Mouse (Mus musculus) Muller cell, postnatal 12 days (primary cell): ENCODE data around the gene Sema3a.
"Not testable (repeated sequence)": the region's sequence is repeated elsewhere in the genome, so short reads cannot be mapped to it uniquely, and the experiment has no call there.

Experiments used
- DNase-seq: peaks from one replicate; pipeline ENCODE4 v3.0.0-alpha.2; 2015; ENCODE audit errors: inconsistent ontology term

Sema3a gene

DNA sequence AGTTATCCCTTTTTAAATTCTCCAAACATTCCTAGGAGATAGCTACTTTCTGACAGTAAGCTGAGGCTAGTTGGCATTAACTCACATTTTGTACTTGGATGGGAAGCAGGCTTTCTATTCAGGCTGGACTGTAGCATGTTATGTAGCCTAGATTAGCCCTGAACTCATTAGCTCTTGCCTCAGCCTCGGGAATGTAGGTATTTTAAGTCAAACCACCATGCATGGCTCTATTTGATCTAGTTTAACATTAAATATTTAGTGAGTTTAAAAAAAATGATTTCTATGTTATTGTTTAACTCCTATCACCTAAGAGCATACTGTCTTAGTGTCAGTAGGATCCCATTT lies 423.0 kb downstream of the Sema3a start:
- peak; percentile 67 for DNase-seq

DNA sequence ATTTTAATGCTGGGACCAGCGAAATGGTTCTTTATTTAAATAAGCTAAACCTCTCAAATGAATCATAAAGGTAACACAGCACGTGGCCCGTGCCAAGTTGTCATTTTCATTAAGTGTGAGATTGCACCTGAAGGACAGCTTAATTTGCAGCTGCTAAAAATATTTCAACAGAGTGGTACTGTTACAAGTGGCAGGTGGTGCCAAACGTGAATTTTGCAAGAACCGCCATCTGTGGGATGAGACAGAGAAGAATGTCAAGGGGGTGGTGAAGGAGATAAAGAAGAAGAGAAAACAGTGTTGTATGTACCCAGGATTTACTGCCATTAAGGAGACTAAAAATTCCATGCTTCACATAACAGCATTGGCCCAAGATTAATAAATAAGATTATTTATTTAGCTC lies 423.9 kb downstream of the Sema3a start:
- DNase-seq, result no peak

DNA sequence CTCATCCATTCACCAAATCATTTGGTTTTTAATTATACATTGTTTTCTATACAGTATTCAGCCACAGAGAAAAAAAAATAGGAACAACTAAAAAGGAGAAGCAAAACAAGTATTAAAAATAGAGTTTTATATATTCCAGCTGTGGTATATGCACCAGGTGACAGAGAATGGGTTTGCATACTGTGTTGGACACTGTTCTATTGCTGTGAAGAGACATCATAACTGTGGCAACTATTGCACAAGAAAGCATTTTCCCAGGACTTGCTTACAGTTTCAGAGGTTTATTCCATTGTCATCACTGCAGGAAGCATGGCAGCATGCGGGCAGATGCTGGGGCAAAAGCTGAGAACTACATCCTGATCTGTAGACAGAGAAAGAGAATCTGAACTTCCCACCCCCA lies 425.7 kb downstream of the Sema3a start:
- DNase-seq, result no peak

DNA sequence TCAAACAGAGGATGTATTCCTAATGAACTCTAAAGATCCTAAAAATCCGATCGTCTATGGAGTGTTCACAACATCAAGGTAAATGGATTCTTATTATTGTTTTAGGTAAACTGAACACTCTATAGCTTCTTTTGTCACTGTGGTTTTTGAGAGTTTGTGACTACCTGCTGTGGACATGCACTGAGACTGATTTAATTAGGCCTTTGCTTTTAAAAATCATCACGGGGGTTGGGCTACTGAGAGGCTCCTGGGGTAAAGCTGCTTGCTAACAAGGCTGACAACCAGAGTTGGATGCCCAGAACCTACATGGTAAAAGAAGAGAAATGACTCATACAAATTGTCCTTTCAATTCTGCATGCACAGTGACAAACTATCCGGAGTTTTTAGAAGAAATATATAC lies 432.0 kb downstream of the Sema3a start:
- peak; percentile 7 for DNase-seq

DNA sequence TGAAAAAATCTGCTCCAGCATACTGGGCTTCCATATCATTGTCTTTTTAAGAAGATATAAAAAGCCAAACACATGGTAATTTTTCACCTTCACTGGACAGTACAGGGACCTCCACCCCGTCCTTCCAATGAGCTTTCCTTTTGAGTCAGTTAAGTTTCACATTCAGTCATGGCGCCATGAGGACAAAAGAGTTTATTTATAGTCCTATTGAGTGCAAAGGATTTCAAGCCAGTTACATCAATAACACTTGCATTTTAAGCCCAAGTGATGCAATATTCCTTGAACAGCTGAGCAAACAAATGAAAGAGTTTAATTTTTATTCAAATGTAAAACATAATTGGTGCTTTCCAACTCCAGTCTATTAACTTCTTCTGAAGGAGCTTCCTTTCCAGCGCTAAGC lies 448.7 kb downstream of the Sema3a start:
- DNase-seq, result no peak

DNA sequence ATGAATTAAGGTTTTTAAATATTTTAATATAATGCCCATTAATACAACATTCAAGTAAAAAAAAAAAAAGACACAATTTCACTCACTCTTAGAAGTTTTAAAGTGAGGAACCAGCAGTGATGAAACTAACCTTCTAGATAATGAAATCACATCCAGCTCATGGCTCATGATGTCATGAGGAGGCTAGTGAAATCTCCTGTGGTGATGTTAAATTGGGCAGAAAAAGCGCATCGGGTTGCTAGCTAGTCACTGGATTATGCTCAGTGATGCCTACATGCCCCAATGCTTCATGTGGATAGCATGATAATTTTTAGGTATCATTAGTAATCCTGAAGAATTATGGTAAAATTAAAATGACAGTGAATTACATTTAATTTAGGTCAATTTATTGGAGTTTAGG lies 453.9 kb downstream of the Sema3a start:
- no peak for DNase-seq

DNA sequence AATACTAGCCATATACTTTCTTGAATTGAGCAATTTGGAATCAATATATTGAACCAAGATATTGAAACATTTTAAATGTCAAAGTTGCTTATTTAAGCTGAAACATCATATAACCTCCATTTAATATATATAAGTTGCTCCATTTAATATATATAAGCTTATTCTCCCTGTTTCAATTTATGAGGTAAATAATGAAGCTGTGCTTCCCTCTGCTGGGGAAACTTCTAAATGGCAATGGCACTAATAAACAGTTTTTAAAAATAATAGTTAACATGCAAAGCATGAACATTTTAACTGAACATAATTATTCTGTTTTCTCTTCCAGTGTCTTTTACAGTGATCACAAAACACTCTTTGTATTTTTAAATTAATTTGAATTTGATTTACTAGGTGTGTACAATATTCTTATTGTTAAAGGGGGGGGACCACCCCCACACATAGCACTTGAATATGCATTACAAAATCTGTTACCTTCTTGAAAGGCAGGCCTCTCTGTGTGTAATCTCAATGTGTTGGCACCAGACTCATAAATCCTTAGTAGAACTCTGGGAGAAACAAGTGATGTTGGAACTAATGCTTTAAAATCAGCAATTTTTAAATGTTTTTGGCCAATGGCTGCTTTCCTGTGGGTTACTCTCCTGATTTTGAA lies 460.5 kb downstream of the Sema3a start:
- DNase-seq, result peak; percentile 8

DNA sequence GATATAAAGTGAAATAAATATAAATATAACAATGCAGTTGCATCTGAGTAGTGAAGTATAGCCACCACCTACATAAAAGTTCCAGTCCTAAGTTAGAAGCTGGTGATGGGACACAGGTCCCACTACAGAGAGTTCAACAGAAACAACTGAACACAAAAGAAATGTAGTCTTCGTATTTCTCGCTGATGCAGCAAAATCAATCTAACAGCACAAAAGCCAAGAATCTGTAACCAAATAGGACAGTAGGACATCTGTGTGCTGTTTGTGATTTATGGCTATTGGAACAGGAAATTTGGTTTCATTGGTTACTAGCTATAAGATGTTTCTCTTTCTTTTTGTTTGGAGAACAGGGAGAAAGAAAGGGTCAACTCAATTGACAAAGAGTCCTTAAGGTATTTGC lies 469.2 kb downstream of the Sema3a start:
- no peak for DNase-seq

DNA sequence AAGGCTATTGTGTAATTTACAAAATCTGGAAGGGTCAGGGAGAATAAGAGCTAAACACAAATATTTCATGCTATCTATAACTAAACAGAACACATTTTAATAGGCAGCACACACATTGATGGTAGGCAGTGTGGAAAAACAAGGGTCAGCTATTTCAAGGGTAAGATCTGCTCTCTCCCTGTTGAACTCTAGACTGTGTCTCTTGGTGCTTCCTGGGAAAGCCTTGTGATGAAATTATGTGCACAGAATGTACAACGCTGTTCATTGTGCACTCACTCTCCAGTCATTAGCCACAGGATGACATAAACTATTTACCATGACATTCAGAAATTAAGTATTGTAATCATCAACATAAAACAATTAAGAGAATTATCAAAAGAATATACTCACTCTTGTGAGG lies 486.4 kb downstream of the Sema3a start:
- DNase-seq, result no peak

DNA sequence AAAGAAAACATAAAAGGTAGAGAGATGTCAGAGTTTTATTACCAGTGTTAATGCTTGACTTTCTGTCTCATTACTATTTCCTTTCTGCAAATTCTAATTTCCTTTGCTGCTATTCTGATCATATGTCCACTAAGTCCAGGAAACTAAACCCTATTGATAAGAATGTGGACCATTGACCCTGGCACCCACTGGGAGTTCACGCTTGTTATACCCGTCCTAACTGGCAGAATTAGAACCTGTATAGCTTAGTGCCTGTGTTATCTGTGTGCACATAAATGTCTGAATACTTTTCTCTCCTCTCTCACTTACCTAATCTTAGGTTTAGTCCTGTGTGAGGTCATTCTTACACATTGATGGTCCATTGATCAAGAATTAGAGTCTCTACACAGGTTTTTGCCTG lies 486.9 kb downstream of the Sema3a start:
- no peak for DNase-seq

DNA sequence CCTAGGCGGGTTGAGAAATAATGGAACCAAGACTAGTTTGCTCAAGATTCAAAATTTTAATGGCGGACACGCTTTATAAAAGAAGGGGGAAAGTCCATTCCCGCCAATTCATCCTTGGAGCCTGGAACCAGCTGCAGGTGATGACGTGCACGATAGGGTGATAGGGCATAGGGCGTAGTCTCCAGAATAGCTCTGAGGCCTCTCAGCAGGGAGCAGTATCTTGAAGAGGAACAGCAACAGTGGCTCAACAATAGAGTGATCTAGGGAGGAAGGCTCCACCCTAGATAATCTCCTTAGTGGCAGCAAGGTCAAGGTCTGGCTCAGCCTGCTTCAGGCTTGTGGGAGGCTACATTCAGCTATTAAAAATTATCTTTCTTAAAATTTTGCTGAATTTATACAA lies 489.4 kb downstream of the Sema3a start:
- not testable (repeated sequence) for DNase-seq

DNA sequence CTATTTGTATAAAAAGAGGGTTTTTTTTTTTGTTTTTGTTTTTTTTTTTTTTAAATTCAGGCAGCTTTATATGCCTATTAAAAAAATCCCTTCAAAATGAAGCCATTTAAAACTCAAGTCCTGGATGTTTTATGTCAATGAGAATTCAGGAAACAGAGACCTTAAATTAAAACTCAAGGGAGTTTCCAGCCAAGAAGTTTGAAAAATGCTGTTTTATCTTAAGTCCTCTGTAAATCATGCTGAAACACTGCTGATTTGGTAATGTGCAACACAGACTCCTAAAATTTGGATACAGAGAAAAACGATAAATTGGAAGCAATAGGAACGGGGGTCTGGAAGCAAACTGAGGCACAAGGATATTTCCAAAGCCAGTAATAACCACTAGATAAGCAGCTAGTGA lies 490.7 kb downstream of the Sema3a start:
- no peak for DNase-seq

DNA sequence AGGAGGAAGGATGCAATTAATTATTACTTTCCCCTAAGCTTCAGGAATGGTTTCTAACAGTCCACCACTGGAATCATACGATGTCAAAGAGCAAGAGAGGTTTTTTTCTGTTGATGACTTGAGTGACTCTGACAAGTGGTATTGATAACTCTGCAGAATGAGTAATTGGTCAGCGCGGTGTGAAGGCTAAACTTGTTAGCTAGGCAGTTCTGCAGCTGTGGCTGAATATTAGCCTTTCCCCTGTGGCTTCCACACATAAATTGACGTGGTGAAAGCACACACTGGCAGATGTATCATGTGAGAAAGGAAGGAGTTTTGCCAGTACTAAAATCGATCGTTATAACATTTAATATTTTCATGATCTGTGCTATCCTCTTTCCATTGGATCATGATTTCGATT lies 497.4 kb downstream of the Sema3a start:
- peak; percentile 2 for DNase-seq

DNA sequence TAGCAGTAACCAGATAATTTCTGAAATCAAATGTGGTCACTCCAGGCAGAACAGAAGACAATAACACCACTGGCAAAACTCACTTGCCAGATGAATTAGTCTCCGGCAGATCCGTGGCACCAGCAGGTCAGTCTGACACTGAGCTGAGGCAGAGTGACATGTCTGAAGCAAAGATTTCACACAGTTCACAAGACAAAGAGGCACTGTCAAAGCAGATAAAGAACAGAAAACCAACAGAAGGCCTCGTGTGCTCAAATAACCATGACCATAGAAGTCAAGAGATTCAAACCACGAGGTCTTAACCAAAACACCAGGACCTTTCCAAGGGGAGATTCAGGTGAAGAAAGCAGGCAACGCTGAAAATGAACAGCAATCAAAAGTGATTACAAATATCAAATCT lies 499.5 kb downstream of the Sema3a start:
- DNase-seq, result peak; percentile 36

DNA sequence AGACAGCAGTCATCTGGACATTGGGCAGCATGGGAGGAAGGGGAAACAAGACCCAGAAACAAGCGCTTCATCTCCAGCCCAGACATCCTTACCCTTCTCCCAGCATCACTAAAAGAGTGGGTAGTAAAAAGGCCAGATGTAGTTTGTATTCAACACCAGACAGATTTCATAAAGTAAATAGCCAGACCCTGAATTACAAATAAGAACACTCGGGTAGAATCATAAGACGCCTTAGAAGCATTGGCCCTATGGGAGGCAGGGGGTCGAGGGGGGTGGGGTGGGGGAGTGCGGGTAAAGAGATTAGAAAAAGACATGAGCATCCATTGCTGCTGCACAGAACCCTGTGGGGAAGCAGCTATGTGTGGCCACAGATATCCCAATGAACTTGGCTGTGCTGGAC lies 500.9 kb downstream of the Sema3a start:
- no peak for DNase-seq

DNA sequence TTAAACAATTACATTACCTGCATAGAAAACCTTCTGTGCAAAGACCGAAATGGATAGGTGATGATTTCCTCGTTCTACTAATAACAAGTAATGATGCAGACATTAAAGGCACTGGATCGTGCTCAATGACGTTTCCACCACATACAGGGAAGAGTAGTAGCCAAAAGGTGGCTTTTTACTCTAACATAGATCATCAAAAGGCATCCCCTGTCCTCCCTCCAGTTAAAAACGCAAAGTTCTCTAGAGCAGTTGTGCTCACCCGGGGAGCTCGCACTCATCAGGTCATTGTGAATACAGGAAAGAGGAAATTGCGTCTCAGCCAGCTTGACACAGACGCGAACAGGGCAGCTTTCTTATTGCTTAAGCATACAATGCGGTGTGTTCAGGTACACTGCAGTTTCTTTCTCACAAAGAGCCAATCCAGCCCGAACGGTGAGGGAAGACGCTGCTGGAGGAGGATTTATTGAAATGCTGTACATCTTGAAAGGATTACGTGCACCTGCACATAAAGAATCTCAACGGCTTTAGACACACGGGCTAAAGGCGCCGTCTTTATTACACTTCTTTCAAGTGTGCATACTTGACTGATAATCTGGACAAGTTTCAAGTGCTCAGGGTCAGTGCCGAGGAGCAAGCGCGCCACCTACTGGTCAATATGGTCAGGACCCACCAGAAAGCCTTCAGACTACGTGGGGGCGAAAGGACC lies 503.5 kb downstream of the Sema3a start:
- peak; percentile 70 for DNase-seq

DNA sequence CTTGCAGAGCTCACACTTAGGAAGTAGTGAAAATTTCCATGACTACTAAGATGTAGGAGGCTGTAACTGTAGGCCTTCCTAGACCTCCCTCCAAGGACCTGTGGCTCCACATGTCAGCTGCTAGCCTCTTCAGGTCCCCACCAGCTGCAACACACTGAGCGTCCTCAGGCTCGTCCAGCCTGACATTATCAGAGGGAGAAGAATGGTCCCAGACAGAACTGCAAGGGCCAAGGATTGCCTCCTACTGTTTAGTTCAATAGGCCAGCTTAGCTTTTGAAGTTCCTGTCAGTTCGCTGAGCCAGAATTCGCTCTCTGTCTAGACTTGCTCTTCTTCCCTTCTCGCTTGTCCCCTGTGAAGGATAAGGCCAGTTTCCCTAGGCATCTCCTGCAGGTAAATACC lies 504.7 kb downstream of the Sema3a start:
- no peak for DNase-seq

DNA sequence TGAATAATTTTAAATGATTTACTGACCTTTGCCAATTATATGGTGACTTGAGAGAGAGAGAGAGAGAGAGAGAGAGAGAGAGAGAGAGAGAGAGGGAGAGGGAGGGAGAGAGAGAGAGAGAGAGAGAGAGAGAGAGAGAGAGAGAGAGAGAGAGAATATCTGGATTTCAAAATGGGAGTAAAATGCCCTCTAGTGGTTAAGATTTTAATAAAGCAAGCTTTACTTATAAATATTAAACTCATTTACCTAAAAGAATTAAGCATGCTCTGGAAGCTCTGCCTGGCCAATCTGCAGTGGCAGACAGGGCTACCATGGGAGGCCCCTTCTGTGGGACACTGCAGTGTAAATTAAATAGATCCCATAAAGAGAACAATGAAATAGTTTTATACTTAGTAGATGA lies 505.5 kb downstream of the Sema3a start:
- no peak for DNase-seq

DNA sequence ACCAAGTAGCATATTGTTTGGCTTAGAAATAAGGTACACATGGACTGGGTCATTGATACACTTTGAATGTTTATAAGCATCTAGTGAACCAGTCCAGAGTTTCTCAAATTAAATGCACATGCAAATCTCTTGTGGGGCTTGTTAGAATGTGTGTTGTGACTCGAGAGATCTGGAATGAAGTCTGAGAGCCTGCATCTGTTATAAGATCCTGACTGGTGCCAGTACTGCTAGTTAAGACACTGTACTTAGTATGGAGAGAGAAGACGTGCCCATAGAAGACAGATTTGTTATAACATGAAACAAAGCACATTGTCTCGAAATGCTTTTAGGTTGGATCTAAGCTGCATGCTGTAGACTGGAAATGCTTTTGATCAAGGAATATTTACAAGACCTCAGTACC lies 511.0 kb downstream of the Sema3a start:
- DNase-seq, result no peak
